Mouse (Mus musculus): ENCODE results near the gene Mks1.
A peak's percentile ranks its signal among the peaks of the same experiment; 100 is the strongest.

Gene Mks1

DNA sequence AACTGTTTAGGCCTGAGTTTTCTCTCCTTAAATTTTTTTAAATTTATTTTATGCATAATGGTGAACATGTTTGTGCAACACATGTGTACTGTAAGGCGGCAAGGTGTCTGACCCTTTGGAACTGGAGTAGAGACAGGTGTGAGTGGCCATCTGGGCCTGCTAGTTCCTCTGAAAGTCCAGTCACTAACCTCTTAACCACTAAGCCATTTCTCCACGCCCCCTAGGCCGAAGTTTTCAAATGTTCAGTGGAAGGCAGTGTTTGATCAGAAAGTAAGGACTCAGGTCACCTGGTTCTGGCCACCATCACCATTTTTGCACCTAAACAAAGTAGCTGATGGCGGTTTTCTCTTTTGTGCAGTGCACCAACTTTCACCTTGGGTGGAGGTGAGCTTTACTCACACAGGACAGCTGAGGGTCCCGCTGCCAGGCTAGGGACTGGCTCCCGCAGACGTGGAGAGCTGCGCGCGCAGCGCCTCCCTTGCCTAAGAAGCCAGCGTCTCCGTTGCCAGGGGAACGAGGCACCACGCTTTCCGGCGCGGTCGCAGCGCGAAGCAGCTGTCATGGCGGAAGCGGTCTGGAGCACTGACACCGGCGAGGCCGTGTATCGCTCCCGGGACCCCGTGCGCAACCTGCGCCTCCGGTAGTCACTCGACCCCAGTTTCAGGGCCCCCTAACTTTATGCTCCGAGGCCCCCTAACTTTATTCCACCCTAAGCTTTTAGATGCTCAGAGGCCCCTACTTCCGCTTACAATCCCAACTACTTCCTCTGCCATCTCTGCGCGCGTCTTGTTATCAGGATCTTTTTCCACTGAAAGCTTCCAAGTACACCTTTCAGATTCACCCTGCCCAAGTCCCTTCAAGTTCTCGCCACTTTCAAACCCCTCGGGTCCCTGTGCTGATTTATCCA, at the start of gene Mks1:
Mks1 (plus strand) TSS at position 526 of the 907 bp plus-strand sequence.
- peak; percentile 91 for DNase-seq

DNA sequence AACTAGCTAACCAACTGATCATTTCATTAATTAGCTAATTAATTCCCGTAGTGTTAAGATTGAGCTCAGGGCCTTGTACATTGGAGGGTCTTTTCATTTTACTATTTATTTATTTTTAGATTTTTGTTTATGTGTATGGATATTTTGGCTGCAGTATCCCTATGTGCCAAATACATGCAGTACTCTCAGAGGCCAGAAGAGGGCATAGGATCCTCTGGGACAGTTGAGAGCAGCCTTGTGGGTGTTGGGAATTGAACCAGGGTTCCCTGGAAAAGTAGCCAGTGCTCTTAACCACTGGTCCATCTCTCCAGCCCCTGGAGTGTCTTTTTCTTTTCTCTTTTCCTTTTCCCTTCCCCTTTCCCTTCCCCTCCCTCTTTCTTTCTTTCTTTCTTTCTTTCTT, 47.6 kb upstream of the Mks1 start:
- DNase-seq: peak; percentile 48

DNA sequence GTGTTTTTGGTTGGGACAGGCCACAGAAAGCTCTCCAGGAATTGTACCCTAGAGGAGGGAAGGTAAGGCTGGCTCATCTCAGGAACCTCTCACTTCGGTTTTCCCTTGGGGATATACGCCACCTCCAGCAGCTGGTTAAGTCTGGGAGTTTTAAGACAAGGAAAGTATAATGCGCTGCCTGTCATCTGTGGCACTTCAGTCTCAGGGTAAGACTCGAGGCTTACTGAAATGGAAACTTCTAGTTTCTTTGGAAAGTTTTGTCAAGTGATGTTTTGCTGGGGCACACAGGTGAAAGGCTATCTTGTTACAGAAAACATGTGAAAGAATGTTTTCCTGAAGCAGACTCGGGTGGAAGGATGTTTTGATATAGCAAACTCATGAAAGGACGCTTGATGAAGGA, 45.6 kb upstream of the Mks1 start:
- no peak for DNase-seq

DNA sequence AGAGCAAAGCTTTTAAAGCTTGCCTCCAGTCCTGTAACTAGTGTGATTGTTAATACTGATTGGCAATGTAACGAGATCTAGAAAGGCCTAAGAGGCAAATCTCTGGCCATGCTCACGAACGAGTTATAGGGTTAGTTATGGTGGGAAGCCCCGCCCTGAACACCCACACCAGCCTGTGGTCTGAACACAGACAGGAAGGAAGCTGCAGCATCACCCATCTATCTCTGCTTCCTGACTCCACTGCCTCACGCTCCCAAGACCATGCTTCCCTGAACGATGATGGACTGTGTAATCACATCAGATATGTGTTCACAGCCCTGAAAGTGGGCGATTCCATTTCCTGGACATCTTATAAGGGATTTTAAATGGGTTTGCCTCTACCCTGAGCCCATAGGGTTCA, 44.8 kb upstream of the Mks1 start:
- DNase-seq: no peak

DNA sequence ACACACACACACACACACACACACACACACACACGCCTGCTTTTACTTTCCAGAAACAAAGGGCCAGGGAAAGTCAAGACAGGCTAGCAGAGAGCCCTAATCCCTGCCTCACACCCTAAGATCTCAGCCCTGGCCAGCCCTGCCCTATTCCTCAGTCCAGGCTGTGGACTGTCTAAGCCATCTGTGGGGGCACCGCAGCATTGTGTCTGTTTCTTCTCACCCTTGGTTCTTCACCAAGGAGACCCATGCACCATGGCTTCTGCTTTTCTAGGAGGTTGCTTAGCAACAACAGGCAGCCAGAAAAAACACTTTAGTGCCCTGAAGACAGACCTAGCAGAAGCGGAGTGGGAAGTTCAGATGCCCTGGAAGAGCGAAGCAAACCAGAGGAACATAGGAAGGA, 41.6 kb upstream of the Mks1 start:
- no peak for DNase-seq

DNA sequence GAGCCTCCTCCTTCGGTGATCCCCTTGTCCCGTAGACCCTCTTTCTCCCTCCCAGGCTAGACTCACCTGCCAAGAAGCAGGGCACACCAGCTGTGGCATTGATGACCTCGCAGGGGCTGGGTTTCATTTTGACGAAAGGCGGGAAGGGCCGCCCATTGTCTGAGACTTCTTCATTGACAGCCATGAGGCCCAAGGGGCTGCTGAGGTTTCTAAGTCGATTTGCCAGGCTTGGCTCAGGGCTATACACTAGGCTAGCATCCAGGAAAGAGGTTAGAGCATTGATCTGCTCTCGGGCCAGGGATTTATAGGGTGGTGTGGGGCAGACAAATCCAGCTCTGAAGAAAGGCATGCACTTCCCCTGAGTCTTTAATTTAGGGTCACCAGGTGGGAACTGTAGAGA, 38.2 kb upstream of the Mks1 start:
- DNase-seq: no peak

DNA sequence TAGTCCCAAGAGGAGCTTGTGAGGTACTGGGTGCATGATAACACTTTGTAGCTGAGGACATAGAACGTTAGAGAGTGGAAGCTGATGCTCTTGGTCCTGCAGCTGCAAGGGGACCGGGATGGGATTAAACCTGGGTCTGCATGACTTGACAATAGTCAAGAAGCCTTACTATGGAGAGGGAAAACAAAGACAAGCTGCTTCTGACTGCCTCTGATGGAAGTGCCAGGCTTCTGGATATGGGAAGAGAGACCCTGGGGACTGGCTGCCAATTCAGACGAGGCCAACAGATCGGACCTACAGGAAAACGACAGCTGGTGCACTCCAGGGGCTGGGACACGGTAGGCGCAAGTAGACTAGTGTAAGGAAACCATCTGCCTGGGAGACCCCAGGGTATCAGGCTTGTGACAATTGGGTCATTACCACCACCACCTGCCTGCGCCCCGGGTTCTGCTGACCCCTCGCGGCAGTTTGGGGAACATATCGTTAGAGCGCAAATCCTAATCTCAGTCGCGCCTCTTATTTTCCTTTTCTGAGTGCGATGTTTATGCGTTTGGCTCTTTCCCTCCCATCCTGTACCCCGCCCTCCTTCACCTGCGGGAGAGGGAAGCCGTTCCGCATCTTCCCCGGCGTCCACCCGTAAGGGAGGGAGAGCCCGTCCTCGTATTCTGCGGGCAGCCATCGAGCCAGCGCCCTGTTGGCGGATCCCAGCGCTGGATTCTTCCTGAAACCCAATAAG, 36.1 kb upstream of the Mks1 start:
- peak; percentile 30 for DNase-seq

DNA sequence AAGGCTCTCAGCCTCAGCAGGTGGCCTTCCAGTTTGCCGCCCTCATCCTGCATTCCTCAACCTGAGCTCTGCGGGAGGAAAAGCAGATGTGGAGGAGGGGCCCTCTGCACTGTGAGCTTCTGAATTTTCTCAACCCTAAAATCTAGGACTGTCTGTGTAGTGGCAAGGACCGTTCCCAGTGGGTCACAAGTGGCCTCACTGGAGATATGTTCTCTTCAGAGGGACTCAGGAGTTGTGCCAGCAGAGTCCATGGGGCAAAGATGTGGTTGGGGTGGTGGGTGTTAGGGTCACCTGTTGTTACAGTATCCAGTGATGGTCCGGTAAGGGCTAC, 35.6 kb upstream of the Mks1 start:
- no peak for DNase-seq

DNA sequence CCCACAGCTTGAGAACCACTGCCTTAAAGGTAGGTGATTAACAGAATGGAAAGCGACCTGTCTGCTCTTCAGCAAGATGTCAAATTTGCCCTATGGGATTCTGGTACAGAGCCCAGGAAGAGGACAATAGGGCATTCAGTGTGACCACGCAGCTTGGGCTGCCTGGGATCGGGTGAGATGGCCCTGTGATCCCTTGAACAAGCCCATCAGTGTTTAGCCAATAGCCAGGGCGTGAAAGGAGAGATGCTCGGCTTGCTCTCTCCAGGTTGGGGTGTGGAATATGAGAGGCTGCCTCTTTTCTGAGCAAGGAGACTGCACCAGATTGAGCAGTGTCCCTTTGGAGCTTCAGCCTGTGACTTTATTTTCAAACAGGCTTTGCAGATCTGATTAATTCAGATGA, 31.5 kb upstream of the Mks1 start:
- no peak for DNase-seq

DNA sequence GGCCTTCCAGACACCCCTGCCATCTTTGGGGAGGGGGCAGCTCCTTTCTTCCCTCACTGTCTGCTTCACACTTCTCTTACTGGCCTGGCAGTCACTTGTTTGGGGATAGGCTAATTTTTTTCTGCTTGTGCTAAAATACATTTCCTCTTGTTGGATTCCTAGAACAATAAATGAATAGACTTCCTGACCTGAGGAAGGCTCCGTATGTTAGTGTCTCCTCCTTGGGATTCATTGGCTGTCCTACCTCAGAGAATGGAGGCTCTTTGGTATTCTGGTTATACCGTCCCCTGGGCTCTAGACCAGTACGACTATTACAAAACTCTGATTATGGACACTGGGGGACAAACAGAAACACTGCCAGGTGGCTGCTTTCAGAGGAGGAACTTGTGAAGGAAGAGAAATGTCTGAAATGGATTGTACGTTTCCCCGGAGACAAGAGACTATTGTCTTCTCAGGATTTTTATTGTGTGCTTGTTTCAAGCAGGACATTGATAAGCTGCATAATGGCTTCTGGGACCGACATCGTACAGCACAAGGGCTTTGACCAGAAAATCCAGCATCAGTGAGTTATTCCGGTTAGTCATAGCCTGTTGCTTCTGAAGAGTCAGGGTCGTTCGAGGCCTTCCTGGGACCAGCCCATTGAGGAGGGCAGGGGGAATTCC, 24.6 kb upstream of the Mks1 start, which contains the start of gene Lpo:
Lpo (minus strand) TSS at position 51 of the 662 bp plus-strand sequence.
- DNase-seq: no peak

DNA sequence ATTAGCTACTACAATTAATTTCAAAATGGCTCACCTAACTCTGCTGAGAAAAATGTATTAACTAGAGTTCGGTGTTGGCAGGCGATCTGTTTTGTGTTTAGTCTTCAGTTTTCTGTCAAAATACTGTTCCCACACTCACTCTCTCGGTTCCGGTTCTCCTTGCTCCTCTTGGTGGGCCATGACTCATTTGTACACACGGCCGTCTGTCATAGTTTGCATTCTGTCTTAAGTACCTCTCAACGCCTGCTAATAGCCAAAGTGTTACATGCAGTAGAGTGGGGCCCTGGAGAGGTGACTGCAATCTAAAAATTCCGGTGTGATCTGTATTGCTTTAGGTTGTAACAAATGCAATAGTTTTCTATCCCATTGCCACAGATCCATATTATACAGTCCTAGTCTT, 12.3 kb upstream of the Mks1 start:
- DNase-seq: peak; percentile 18

DNA sequence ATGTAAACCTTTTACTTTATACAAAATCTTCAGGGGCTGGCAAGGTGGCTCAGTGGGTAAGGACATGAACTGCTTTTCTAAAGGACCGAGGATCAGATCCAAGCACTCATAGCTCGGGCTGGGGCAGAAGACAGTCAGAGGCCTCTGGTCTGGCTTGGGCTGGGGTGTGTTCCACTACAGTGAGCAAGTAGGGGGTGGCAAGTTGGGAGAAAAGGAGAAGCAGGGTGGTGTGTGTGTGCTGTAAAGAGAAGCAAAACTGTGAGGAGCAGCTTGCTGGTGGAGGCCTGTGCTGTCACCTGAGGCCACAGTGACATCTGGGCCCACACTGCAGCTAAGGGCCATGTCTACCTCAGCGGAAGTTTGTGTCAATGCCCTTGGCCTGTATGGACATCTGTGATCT, 11.6 kb upstream of the Mks1 start:
- no peak for DNase-seq

DNA sequence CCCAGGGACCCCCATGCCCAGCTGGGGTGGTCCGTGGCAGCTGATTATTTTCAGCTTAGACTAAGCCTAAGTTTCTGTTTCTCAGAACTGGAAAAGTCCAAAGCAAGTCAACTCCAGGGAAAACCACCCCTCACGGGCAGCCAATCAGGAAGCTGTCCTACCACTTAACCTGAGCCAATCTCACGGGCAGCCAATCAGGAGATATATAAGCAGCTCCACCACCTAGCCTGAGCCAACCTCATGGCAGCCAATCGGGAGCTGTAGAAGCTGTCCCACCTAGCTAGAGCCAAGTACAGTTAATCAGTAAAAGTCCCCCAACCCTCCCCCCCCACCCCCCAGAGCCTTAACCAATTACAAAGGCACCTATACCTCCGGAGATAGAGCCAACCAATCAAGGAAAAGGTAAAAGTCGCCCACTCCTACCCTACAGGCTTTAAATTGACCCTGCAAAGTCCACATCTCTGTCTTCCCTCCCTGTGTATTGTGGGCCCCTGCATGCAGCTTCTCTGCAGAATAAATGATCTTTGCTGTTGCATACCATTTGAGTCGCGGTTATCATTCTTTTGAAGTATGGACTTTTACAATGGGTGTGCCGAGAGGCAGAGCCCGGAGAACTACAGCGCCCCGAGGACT, 5.9 kb upstream of the Mks1 start:
- no peak for DNase-seq

DNA sequence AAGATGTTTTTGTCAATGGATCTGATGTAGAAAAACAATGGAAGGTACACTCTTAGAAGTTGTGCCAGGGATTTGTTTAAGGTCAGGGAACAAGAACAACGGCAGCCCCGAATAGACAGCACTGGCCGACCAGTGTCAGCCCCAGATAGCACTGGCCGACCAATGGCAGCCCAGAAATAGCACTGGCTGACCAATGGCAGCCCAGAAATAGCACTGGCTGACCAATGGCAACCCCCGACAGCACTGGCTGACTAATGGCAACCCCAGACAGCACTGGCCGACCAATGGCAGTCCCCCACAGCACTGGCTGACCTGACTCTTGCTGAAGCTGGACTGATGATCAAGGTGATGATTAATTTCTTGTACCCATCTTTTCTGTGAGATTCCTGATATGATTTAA, 5.1 kb upstream of the Mks1 start:
- no peak for DNase-seq

DNA sequence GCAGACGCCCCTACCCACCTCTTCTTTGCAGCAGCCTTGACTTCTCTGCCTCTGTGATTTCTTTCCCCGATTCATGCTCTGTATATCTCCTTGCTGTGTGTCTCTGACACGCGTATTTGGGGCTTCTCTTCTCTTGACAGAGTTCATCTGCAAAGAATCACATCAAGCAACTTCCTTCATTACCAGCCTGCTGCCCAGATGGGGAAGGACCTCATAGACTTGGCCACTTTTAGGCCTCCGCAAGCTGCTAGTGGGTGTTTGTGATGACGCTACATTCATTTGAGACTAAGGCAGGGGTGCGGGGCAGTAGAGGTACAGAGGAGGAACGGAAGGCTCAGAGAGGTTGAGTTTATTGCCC, 561 bp downstream of the Mks1 start:
- no peak for DNase-seq

DNA sequence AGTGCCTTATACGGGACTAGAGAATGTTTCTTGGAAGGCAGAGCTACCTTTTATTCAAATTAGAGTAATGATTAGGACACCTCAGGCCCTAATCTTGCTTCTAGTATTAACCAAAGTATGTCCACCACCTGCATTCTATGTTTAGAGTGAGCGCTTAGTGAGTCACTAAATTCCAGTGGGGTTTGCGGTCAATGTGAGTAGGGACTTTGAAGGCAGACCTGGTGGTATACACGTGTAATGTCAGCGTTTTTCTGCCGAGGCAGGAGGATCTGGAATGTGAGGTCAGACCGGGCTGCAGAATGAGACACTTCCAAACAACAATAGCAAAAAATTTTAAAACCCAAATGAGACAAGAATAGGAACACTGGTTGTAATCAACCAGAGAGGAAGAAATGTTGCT, 1.5 kb downstream of the Mks1 start:
- no peak for DNase-seq

DNA sequence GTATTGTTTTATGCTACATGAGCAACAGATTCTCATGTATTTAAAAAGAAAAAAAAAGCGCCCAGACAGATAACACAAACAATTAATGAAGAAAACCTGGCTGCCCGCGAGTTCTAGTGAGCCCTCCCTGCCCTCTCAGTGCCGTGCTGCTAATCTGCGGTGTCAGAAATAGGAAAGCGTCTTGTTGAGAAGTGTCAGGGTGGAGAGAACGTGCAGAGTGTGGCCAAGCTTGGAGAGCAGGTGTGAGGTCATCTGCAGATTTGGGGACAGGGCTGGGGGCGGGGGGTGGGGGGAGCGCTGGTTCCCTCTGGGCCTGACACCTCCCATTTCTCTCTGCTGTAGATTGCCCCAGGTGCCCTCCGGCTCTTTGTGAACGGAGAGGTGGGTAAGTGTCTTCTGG, 6.3 kb downstream of the Mks1 start:
- DNase-seq: no peak

DNA sequence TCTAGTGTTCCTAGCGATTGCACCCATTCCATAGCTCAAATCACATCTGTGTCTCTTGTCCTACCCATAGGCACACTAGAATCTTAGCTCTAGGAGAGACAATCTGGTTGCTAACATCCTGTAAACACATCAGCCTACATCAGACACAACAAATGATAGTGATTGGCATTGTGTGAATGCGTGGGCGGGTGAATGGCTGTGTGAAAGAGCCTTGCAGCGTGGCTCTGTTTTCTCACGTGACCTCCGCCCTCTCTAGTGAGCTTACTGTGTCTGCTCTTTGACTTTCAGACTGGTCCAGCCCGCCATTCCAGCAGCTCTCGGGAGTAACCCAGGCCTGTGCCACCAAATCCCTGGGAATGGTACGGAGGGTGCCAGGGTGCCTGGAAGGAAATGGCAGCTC, 7.4 kb downstream of the Mks1 start:
- DNase-seq: no peak

DNA sequence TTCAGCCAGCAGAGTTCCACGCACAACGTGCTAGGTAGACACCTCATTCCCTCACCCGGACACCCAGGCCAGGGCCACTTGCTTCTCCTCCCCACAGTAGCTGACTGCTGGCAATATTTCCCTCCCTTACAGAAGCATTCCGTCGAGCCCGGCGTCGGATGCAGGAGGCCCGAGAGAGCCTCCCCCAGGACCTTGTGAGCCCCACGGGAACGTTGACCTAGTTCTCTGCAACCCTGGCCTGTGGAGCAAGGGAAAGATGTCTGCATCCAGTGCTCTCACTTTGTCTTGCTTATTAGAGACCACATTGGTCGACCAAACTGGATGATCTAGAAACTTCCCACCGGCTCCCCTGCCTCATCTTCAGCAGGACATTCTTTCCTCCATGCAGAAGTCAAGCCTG, 9.8 kb downstream of the Mks1 start:
- no peak for DNase-seq

DNA sequence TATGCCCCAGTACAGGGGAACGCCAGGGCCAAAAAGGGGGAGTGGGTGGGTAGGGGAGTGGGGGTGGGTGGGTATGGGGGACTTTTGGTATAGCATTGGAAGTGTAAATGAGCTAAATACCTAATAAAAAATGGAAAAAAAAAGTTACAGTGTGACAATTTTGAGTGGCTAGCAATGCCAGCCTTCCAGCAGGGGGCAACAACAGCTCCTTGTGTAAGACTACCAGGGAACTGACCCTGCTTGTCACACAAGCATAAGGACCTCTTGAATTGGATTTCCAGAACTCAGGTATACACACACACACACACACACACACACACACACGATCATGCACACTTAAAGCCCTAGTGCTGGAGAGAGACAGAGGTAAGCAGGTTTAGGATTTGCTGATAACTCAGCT, 13.9 kb downstream of the Mks1 start:
- peak; percentile 40 for DNase-seq

DNA sequence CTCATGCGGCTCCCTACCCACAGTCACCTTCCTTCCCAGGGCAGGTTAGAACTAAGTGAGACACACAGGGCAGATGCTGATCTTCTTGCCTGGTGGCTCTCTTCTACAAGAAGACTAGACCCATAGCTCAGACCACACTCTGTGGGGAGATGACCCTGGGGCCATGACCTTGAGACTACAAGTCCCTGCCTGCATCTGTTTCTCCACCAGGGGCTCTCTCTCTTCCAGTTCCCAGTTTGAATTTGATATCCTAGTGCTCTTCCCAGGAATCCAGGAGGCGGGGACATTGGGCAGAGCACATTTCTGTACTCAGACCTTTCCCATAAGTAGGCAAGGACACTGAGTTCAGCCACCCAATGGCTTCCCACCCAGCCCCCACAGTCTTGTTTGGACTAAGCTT, 17.1 kb downstream of the Mks1 start:
- DNase-seq: no peak

DNA sequence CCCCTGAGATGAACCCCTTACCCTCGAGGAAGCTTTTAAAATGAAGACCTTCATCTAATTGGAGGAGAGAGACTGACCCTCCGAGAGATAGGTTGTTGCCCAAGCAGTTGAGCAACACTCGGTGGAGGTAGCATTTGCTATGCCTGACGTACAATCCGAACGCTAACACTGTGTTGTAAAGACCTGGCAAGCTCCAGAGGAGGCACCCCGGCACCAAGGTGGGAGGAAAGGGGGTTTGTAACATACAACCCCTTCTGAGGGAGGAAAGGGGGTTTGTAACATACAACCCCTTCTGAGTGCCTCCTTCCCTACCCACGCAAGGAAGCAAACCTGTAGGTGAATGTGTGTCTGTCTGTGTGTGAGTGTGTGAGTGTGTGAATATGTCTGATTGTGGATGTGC, 18.8 kb downstream of the Mks1 start:
- no peak for DNase-seq

DNA sequence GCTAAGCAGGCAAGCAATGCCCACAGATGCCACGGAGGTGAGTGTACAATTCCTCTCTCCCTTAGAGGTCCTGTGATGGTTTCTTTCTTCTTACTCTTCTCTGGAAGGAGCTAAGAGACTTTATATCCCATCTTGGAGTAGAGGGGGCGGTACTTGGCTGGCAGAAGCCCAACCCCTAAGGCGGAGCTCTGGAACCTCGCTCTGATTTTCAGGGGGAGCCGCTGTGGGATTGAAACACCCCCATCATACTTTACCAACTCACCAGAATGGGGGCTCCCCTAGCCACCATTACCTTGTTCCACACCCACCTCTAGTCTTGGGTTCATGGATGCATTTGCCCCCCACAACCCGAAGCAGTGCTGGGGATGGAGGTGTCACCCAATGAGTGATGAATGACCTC, 22.4 kb downstream of the Mks1 start, which contains the start of gene Epx:
Epx (minus strand) TSS at position 101 of the 400 bp plus-strand sequence.
- no peak for DNase-seq

All from lung, postnatal 14 days (tissue).